Mouse (Mus musculus): ENCODE measurements around the gene Tmem129. TPM values are rescaled to one million over a fixed set of nuclear protein-coding genes. Genes with fewer than 3 reads are reported as not detected.

Gene Tmem129
- polyA plus RNA-seq, 1 experiment from 2014 or later = 31.1 TPM

DNA sequence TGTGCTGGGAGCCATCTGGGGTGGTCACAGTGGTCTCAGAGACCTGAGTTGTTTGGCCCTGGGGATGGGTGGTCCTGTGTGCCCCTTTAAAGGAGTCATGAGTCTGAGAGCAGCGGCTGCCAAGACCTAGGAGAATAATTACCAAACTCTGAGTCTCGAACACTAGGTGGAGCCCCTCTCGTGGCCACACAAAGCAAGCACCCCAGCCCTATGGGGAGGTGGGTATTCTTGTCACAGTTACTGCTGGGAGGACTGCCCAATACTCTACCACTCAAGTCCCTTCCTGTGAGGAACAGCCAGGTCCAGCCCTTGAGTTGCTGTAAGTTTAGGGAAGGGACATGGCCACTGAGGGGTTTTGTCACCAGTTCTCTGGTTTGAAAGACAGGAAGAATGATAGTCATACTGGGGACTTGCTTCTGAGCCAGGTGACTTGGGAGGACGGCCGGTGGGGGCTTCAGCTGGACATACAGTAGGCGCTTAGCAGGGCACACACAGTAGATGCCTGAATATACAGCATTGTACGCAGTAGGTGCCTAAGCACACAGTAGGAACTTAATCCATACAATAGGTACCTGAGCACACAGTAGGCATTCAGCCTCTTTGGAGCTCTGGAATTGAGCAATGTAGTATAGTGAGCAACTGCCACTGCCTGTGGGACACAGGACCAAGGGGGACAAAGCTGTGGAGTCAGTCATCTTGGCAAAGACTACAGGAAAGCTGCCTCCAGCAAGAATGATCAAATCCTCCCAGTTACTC, 25.9 kb upstream of the Tmem129 start:
- H3K36me3 ChIP-seq (replicated peaks) = no peaks in the 10 kb centered on the region
- H3K4me2 ChIP-seq = no peak overlapping the region
- ATAC-seq (replicated peaks) = peak; percentile 39; the same call in 1 of the 2 replicates
- H3K9me3 ChIP-seq = no peaks in the 10 kb centered on the region
- no peak overlapping the region for H3K27ac ChIP-seq
- 46% methylated on average over 7 of the region's 7 CpGs for WGBS
- no peak overlapping the region for H3K9ac ChIP-seq
- H3K27me3 ChIP-seq (replicated peaks) = peaks cover 5% of the 10 kb centered on the region; the same call in 1 of the 2 replicates
- H3K4me1 ChIP-seq = peaks cover 6% of the 10 kb centered on the region; the same call in 1 of the 2 replicates
- H3K4me3 ChIP-seq = no peak overlapping the region

DNA sequence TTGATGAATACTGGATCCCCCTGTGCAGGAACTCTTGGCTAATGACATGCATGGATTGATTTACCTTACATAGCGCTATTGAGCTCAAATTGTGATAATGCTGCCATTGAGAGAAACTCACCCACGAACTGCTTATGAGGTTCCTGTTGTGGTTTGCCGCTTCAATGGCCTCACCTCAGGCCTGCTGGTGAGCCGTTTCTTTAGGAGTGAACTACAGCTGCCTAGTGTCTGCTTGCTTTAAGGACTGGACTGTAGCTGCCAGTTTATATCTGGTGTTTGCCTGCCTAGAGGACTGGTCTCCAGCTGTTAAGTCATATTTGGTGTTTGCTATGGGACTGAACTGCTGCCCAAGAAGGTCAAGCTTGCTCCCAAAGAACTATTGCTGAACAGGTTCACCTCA, 24.7 kb upstream of the Tmem129 start:
- ATAC-seq (replicated peaks) = no peak
- Histone ChIP-seq H3K9me3 (no peaks in the 10 kb centered on the region), H3K4me3 (no peak overlapping the region), H3K27me3 (replicated peaks) (peaks cover 5% of the 10 kb centered on the region; the same call in 1 of the 2 replicates), H3K9ac (no peak overlapping the region), H3K4me2 (no peak overlapping the region), H3K36me3 (replicated peaks) (no peaks in the 10 kb centered on the region), H3K27ac (no peak overlapping the region), H3K4me1 (no peaks in the 10 kb centered on the region)
- WGBS = 70% methylated on average over 4 of the region's 4 CpGs

DNA sequence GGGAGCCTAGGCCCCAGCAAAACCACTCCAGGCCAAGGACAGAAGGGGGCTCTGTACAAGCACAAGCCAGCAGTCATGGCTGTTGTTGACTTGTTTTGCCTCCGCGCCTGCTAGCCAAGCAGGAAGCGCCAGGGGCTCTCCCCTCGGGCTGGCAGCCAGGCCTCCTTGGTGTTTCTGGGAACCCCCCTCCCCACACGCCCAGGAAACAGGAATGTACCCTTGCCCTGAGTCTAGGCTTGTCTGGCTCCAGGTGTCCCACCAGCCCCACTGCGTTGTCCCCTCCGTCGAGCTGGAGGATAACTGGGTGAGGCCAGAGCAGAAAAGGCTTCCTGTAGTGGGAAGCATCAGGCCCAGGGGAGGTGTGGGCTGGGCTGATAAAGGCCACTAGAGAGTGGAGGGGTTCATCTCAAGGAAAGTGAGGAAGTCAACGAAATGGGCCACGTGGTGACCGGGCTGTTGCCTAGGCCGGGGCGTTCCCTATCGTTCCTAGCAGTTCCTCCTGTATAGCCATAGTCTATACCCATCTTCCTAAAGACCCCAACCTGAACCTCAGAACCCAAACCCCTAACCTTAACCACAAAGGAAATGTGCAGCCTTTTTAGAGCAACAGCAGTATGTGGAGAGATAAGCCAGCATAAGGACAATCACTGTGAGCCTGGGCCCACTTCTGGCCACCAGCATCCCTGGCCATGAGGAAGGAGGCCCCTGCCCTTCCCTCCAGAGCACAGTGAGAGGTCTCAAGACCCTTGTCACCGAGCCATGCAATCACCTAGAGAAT, 23.6 kb upstream of the Tmem129 start:
- no peak overlapping the region for H3K4me2 ChIP-seq
- no peaks in the 10 kb centered on the region for H3K36me3 ChIP-seq (replicated peaks)
- H3K9ac ChIP-seq = no peak overlapping the region
- ATAC-seq (replicated peaks) = no peak
- no peaks in the 10 kb centered on the region for H3K9me3 ChIP-seq
- H3K27me3 ChIP-seq (replicated peaks) = 0 out of 2 replicates have a peak, but pooled peaks cover 5% of the 10 kb centered on the region
- H3K4me1 ChIP-seq = no peaks in the 10 kb centered on the region
- H3K4me3 ChIP-seq = no peak overlapping the region
- H3K27ac ChIP-seq = no peak overlapping the region
- 83% methylated on average over 15 of the region's 15 CpGs for WGBS

GRCm38 (mm10) chr5:33681044-33681443, 22.8 kb upstream of the Tmem129 start:
- Histone ChIP-seq H3K9me3 (no peaks in the 10 kb centered on the region), H3K36me3 (replicated peaks) (no peaks in the 10 kb centered on the region), H3K9ac (no peak overlapping the region), H3K27me3 (replicated peaks) (0 out of 2 replicates have a peak, but pooled peaks cover 5% of the 10 kb centered on the region), H3K4me1 (no peaks in the 10 kb centered on the region), H3K4me3 (no peak overlapping the region), H3K4me2 (no peak overlapping the region), H3K27ac (no peak overlapping the region)
- 79% methylated on average over 3 of the region's 3 CpGs for WGBS
- ATAC-seq (replicated peaks) = no peak

DNA sequence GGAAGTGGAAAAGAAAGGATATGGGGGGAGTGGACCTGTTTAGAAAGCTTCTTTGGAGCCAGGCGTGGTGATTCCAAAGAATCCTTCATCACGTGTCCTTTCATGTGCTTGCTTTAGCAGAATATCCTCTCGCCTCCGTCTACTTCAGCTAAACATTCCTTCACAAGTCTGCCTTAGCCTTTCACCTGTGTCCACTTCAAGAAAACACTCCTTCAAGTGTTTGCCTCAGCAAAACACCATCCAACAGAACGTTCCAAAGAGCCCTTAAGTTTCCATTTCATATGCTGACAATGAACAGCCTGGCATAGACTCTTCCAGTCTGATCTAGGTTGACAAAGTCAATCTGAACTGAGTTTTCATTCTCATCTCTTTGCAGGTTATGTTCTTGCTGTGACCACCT, 20.0 kb upstream of the Tmem129 start:
- Histone ChIP-seq H3K9ac (no peak overlapping the region), H3K27me3 (replicated peaks) (no peaks in the 10 kb centered on the region), H3K4me3 (no peak overlapping the region), H3K9me3 (no peaks in the 10 kb centered on the region), H3K4me1 (peaks cover 9% of the 10 kb centered on the region), H3K27ac (no peak overlapping the region), H3K4me2 (no peak overlapping the region), H3K36me3 (replicated peaks) (no peaks in the 10 kb centered on the region)
- no peak for ATAC-seq (replicated peaks)
- 81% methylated on average over 5 of the region's 5 CpGs for WGBS

DNA sequence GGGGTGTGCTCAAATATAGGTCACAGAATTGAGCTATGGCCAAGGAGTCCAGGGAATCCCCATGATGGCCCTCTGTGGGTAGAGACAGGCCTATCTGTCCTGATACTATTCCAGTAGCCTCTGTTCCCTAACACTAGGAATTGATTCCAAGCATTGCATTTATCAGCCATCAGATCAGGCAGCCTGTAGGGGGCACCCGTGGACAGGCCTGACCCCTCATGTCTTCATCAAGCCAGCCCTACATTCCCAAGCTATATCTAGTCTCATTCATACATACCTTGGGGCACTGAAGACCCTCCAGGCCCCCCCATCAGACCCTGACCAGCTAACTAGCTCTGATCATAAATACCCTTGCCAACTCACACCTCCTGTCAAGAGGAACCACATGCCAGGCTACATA, 17.7 kb upstream of the Tmem129 start:
- 0% methylated on average over 1 of the region's 1 CpGs for WGBS
- Histone ChIP-seq H3K4me2 (no peak overlapping the region), H3K9me3 (no peaks in the 10 kb centered on the region), H3K36me3 (replicated peaks) (no peaks in the 10 kb centered on the region), H3K27me3 (replicated peaks) (no peaks in the 10 kb centered on the region), H3K9ac (no peak overlapping the region), H3K27ac (no peak overlapping the region), H3K4me3 (no peak overlapping the region), H3K4me1 (peaks cover 9% of the 10 kb centered on the region)
- ATAC-seq (replicated peaks) = no peak

- Histone ChIP-seq H3K9me3 (no peaks in the 10 kb centered on the region), H3K36me3 (replicated peaks) (no peaks in the 10 kb centered on the region), H3K9ac (no peak overlapping the region), H3K27ac (peak overlapping the region; percentile 25; the same call in 1 of the 2 replicates), H3K4me3 (no peak overlapping the region), H3K4me2 (no peak overlapping the region), H3K27me3 (replicated peaks) (no peaks in the 10 kb centered on the region), H3K4me1 (peaks cover 9% of the 10 kb centered on the region)
- ATAC-seq (replicated peaks) = peak; percentile 58
- WGBS = 56% methylated on average over 3 of the region's 3 CpGs
Measured at GRCm38 (mm10) chr5:33674439-33674838, 16.2 kb upstream of the Tmem129 start.

DNA sequence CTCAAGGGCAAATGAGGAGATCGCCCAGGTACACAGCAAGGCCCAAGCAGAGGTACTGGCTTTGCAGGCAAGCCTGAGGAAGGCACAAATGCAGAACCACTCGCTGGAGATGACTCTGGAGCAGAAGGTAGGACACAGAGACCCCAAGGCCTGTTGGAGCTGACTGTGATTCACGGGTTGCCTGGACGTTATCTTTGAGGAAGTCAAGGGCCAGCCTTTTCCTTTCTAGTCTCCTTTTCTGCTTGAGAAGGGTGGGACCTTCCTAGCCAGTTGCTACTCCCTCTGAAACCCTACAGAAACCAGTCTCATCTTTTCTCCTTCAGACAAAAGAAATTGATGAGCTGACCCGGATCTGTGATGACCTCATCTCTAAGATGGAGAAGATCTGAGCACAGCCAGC, 13.4 kb upstream of the Tmem129 start:
- H3K27me3 ChIP-seq (replicated peaks) = no peaks in the 10 kb centered on the region
- 91% methylated on average over 5 of the region's 5 CpGs for WGBS
- peaks cover 4% of the 10 kb centered on the region; the same call in 1 of the 2 replicates for H3K36me3 ChIP-seq (replicated peaks)
- no peak overlapping the region for H3K4me2 ChIP-seq
- H3K4me3 ChIP-seq = no peak overlapping the region
- no peak overlapping the region for H3K27ac ChIP-seq
- no peak overlapping the region for H3K9ac ChIP-seq
- no peak for ATAC-seq (replicated peaks)
- peaks cover 9% of the 10 kb centered on the region for H3K4me1 ChIP-seq
- no peaks in the 10 kb centered on the region for H3K9me3 ChIP-seq

DNA sequence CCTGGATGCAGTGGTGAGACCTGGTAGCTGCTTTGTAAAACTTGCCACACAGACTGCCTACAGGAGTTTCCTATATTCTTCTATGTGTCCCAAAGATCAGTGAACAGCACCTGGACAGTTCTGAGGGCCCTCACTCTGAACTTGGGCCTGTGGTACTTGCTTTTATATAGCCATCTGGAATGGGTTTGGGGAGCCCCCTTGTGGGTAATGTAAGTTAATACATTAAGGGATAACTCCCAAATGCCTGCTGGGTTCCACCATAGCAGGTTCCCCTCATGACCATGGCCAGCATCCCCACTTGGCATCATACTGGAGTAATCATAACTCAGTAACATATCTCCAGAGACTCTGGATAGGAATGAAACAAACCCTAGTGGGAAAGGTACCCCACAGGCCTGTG, 10.0 kb upstream of the Tmem129 start:
- H3K4me2 ChIP-seq = no peak overlapping the region
- H3K9me3 ChIP-seq = no peaks in the 10 kb centered on the region
- H3K27me3 ChIP-seq (replicated peaks) = no peaks in the 10 kb centered on the region
- H3K36me3 ChIP-seq (replicated peaks) = peaks cover 4% of the 10 kb centered on the region; the same call in 1 of the 2 replicates
- no peak overlapping the region for H3K9ac ChIP-seq
- no peak overlapping the region for H3K4me3 ChIP-seq
- no peak overlapping the region for H3K27ac ChIP-seq
- no peak for ATAC-seq (replicated peaks)
- H3K4me1 ChIP-seq = no peaks in the 10 kb centered on the region

- WGBS = 0% methylated on average over 26 of the region's 26 CpGs
- Histone ChIP-seq H3K9ac (peak overlapping the region; percentile 21), H3K9me3 (no peaks in the 10 kb centered on the region), H3K36me3 (replicated peaks) (0 out of 2 replicates have a peak, but pooled peaks cover 3% of the 10 kb centered on the region), H3K4me3 (peak overlapping the region; percentile 71), H3K27ac (0 out of 2 replicates have a peak overlapping the region, but pooled peaks have one; percentile 93), H3K4me1 (peaks cover 32% of the 10 kb centered on the region), H3K27me3 (replicated peaks) (no peaks in the 10 kb centered on the region), H3K4me2 (peak overlapping the region; percentile 76)
- ATAC-seq (replicated peaks) = peak; percentile 14
Measured at GRCm38 (mm10) chr5:33658664-33659050, 441 bp upstream of the Tmem129 start.

DNA sequence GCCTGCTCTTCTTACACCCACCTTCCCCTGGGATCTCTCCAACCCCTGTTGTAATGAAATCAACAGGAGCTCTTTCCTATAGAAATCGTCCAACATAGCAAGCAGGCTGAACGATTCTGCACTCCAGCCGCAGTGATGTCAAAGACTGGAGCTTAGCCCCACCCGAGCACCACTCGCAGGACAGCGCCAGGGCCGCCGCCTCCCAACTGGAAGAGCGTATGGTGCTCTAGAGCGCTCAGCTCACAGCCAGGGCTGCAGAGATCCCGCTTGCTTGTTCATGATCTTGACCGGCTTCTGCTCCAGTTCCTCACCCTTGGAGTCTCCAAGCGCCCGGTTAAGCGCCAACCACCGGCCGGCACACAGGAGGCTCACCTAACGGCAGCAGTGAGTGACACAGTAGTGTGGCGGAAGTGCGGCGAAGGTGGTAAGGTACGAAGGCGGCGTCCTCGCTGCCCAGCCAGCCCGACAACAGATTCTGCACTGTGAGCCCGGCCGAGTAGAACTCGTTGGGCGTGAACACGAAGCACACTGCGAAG, 897 bp downstream of the Tmem129 start:
- no peaks in the 10 kb centered on the region for H3K27me3 ChIP-seq (replicated peaks)
- H3K4me1 ChIP-seq = peaks cover 35% of the 10 kb centered on the region
- WGBS = under 1% methylated on average over 32 of the region's 32 CpGs
- peak overlapping the region; percentile 76 for H3K4me2 ChIP-seq
- H3K4me3 ChIP-seq = peak overlapping the region; percentile 71
- ATAC-seq (replicated peaks) = peak; percentile 43
- H3K9ac ChIP-seq = peak overlapping the region; percentile 67
- H3K27ac ChIP-seq = peak overlapping the region; percentile 93
- no peaks in the 10 kb centered on the region for H3K9me3 ChIP-seq
- H3K36me3 ChIP-seq (replicated peaks) = 0 out of 2 replicates have a peak, but pooled peaks cover 3% of the 10 kb centered on the region

GRCm38 (mm10) chr5:33656739-33657138, 1.5 kb downstream of the Tmem129 start:
- Histone ChIP-seq H3K4me2 (peak overlapping the region; percentile 76), H3K9ac (peak overlapping the region; percentile 67), H3K27ac (peak overlapping the region; percentile 93), H3K4me3 (peak overlapping the region; percentile 71), H3K36me3 (replicated peaks) (0 out of 2 replicates have a peak, but pooled peaks cover 3% of the 10 kb centered on the region), H3K27me3 (replicated peaks) (no peaks in the 10 kb centered on the region), H3K4me1 (peaks cover 35% of the 10 kb centered on the region), H3K9me3 (no peaks in the 10 kb centered on the region)
- ATAC-seq (replicated peaks) = no peak
- WGBS = 46% methylated on average over 1 of the region's 1 CpGs
